Mouse (Mus musculus) myocyte (in vitro differentiated cells): Measurements from ENCODE around the gene Wwox.

ENCODE experiments used
- CEBPB ChIP-seq: IDR thresholded peaks from 2 replicates; pipeline ENCODE4 v1.6.1; 2011; ENCODE audit warnings: mild to moderate bottlenecking, moderate library complexity; ENCODE audit not compliant: poor library complexity, insufficient read depth, severe bottlenecking
- E2F4 ChIP-seq: IDR thresholded peaks from one replicate; pipeline ENCODE4 v1.6.1; 2011; ENCODE audit warnings: mild to moderate bottlenecking, control low read depth, moderate library complexity; ENCODE audit not compliant: insufficient read depth
- MAX ChIP-seq: IDR thresholded peaks from one replicate; pipeline ENCODE4 v1.6.1; 2011; ENCODE audit warnings: low read depth, mild to moderate bottlenecking, control low read depth
- MYOD1 ChIP-seq, 3 experiments: IDR thresholded peaks; one replicate each; pipeline ENCODE4 v1.6.1; 2011; ENCODE audit warnings: control low read depth in 2 of 3, low read depth in 2 of 3, mild to moderate bottlenecking in 2 of 3, moderate library complexity in 1 of 3; ENCODE audit not compliant: insufficient read length in 2 of 3, control insufficient read depth in 1 of 3
- MYOG ChIP-seq, 3 experiments: IDR thresholded peaks; one replicate each; pipeline ENCODE4 v1.6.1; 2011; ENCODE audit warnings: control low read depth in 2 of 3, low read depth in 2 of 3, mild to moderate bottlenecking in 2 of 3; ENCODE audit not compliant: insufficient read length in 2 of 3, control insufficient read depth in 1 of 3, insufficient read depth in 1 of 3
- POLR2A ChIP-seq: IDR thresholded peaks from one replicate; pipeline ENCODE4 v1.6.1; 2011; ENCODE audit warnings: low read depth, mild to moderate bottlenecking, control low read depth, moderate library complexity; ENCODE audit not compliant: insufficient read length
- REST ChIP-seq: IDR thresholded peaks from one replicate; pipeline ENCODE4 v1.6.1; 2011; ENCODE audit warnings: mild to moderate bottlenecking, control low read depth, moderate library complexity; ENCODE audit not compliant: insufficient read depth, insufficient read length
- SRF ChIP-seq: IDR thresholded peaks from one replicate; pipeline ENCODE4 v1.6.1; 2011; ENCODE audit warnings: low read depth; ENCODE audit not compliant: control insufficient read depth, insufficient read length
- TCF3 ChIP-seq: IDR thresholded peaks from one replicate; pipeline ENCODE4 v1.6.1; 2011; ENCODE audit warnings: low read depth, control low read depth; ENCODE audit not compliant: insufficient read length
- USF1 ChIP-seq: IDR thresholded peaks from one replicate; pipeline ENCODE4 v1.6.1; 2011; ENCODE audit warnings: low read depth, mild to moderate bottlenecking, control low read depth, moderate library complexity

GRCm38 (mm10) chr8:114605651-114606050, 166.2 kb downstream of the Wwox start:
- TF ChIP-seq POLR2A (no peak), MAX (no peak), SRF (no peak), MYOD1 (IDR thresholded peaks at IDR 0.05; ENCODE audit: control insufficient read depth in 1 of 3, insufficient read length in 2 of 3, low read depth in 2 of 3) (no peak), E2F4 (no peak), USF1 (no peak), TCF3 (no peak), CEBPB (no peak), REST (no peak), MYOG (IDR thresholded peaks at IDR 0.05; ENCODE audit: control insufficient read depth in 1 of 3, insufficient read depth in 1 of 3, insufficient read length in 2 of 3, low read depth in 2 of 3) (no peak)
